Mouse (Mus musculus) MEL-GATA-1-ER (cell line): ENCODE results near the gene Ttc27.

Source experiments
- DNase-seq: peaks from one replicate; pipeline ENCODE4 v3.0.0-alpha.2; 2012; ENCODE audit warnings: low read depth; ENCODE audit errors: extremely low read depth

The Ttc27 gene

DNA sequence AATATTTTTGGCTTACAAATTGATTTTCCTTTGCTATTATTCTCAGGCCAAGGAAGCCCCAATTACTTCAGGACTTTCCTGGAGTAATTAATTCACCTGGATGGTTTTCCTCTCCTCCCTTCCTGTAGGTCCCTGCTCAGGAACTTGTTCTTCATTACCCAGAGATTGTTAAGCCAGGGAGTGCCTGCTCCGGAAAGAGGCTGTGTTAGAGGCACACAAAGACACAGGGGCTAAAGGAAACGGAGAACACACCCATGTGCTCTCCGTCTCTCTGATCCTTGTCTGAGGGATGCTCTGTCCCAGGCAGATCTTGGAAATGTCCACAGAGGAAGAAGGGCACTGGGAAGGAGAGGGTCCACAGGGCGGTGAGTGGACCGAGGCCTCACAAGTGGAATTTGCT lies 158.2 kb downstream of the Ttc27 start:
- DNase-seq = no peak

- DNase-seq = no peak
These were observed 159.4 kb downstream of the Ttc27 start for GRCm38 (mm10) chr17:74876954-74877353.

DNA sequence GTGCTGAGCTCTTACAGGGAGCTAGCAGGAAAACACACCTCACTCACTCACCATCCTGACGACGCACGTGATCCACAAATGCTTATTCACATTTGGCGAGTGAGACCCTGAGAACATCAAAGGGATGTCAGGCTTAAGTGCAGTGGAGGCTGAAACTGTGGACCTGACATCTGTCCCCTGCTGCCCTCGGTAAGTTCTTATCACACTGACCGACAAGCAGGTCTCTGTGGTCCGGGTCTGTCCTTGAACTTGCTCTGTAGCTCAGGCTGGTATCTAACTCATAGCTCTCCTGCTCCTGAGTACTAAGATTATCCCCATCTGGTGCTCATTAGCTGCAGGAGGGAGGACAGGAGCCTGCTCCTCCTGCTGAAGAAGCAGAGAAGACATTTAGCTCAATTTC lies 162.2 kb downstream of the Ttc27 start:
- DNase-seq = no peak

- DNase-seq = no peak
These were observed 169.5 kb downstream of the Ttc27 start for GRCm38 (mm10) chr17:74887039-74887438.

- DNase-seq = no peak
These were observed 171.5 kb downstream of the Ttc27 start for GRCm38 (mm10) chr17:74888836-74889534.

DNA sequence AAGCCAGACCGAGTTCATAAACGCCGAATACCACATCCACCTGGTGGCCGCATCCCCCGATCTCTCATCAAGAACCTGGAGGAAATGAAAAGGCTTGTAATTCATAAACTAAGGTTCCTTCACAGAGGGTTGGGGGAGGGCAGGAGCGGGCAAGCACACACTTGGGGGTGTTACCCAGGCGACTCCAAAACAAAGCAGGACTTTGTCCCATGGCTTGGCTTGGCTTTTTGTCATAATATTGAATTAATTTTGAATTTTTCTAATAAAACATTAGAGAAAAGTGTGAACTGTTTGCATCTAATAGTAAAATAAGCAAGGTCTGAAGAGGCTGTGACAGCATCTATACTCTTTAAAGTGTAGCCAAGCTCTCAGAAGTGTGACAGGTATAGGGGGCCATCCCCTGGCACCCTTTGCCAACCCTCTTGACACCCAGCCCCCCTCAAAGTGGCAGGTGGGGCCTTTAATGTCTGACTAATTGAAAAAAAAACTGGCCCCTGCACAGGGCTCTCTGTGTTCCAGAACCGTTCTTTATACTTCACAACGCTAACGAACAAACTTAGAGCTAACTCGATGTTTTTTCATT lies 172.1 kb downstream of the Ttc27 start:
- DNase-seq = no peak

DNA sequence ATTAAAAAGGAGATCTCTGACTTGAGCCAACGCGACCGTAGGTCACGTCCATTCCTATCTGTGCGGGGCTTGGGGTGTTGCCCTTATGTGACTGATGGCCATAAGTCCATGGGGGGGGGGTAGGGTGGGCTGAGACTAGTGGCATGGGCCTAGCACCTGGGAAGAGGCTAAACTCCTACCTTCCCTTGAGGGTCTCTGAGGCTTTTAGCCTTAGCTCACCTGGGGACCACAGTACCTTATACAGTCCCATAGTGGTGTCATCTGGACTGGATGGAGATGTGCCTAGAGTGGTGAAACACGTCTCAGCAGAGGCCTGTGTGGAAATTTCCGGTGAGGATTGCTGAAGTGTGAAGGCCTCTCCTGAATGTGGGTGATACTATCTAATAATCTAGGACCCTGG lies 184.9 kb downstream of the Ttc27 start:
- DNase-seq = no peak

DNA sequence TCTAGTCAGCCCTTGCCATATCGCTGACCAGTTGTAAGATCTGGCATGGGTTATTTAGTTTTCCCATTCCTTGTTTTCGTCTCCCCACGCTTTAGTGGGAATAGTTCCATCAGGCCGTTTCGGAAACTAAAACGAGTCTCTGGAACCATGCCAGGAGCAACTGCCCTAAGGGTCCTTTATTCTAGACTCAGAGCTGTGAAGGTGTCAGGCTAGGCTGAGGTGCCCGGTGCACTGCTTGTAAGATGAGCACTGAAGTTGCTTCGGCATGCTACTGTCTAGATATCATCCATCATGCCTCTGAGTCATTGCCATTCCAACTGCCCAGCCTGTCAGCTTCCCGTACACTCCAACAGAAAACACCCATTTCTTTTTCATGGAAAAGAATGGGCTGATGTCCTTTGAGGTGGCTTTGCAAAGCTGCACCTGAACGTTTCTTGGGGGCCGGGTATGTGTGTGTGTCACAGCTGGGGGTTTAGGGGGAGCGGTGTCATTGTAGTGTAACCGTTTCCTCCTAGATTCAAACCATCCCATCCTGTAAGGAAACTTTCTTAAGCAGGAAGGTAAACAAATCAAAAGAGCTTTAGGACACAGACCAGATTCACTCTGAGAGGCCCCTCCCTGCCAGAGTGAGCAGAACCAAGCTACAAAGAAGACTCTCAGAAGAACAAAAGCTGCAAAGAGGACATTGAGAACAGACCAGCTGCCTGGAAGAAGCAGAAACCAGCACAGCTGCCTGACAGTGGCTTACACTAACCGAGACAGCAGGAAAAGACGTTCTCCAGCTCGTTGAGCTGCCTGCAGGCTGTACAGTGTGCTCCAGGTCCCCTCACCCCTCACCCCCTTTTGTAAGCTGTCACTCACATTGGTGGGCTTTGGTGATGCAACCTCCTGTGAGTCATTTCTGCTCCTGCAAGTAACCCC lies 186.1 kb downstream of the Ttc27 start:
- DNase-seq = no peak

GRCm38 (mm10) chr17:74904332-74904687 lies 186.8 kb downstream of the Ttc27 start:
- no peak for DNase-seq

DNA sequence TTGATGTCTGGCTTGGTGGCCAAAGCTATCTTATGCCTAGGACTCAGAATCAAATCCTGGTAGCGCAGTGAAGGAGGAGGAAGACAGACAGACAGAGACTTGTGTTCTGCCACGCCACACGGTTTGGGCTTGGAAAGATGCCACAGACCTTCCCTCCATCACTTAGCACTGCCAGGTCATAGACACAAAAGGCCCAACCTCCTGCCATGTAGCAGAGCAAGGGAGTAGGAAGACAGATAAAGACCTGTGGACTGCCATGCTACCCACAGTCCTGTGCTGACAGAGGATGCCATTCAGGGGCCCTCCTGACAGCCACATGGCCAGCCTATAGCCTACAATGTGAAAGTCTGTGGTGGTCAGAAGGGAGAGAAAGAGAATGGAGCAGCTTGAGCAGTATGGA lies 187.4 kb downstream of the Ttc27 start:
- DNase-seq = no peak

GRCm38 (mm10) chr17:74912995-74913394 lies 195.5 kb downstream of the Ttc27 start:
- no peak for DNase-seq
